Mouse (Mus musculus) E14TG2a.4 (cell line): ENCODE results near the gene Setd7.

ENCODE experiments used
- CTCF ChIP-seq: conservative IDR thresholded peaks from 2 replicates; pipeline ENCODE4 v1.5.1; 2014; ENCODE audit warnings: low read length
- POU5F1 ChIP-seq: IDR thresholded peaks from 2 replicates; pipeline ENCODE4 v1.6.1; 2014; ENCODE audit warnings: low read length, borderline replicate concordance

DNA sequence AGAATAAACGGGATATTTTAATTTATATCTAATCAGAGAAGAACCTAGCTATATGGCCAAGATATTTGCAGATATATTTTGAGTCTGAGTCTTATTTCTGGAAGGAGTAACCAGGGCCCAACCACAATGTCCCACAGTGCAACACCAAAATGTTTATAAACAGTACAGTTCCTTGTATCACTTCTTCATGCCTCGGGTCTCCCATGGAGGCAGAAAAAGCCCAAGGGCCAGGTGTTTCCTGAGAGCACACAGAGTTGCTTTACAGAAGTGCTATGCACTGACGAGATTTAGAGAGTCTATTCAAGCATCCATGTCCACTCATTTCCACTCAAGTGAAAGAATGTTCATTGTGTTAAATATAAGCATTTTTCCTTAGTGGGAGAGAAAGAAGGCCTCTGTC is 78.8 kb downstream of the Setd7 start:
- TF ChIP-seq CTCF (no peak), POU5F1 (no peak)
